Mouse (Mus musculus) bone marrow macrophage, adult 2 months (primary cell): ENCODE data around the gene Vars2.

Experiments used
- CTCF ChIP-seq: IDR thresholded peaks from 2 replicates; pipeline ENCODE4 v1.5.1; 2012; ENCODE audit warnings: low read depth, mild to moderate bottlenecking, low read length, moderate library complexity
- POLR2A ChIP-seq: IDR thresholded peaks from 2 replicates; pipeline ENCODE4 v1.6.1; 2012; ENCODE audit warnings: mild to moderate bottlenecking, low read depth, low read length, borderline replicate concordance

GRCm38 (mm10) chr17:35672527-35672926, 5.1 kb upstream of the Vars2 start:
- TF ChIP-seq CTCF (no peak), POLR2A (no peak)
